Mouse (Mus musculus) liver, embryonic 13.5 days (tissue): ENCODE results near the gene Plbd2. TPM values are rescaled to one million over a fixed set of nuclear protein-coding genes. Genes with fewer than 3 reads are reported as not detected.
"Not testable (repeated sequence)": the region's sequence is repeated elsewhere in the genome, so short reads cannot be mapped to it uniquely, and the experiment has no call there.

ENCODE experiments used
- ATAC-seq: fragments of 200-750 bp; cut with Nextera tagmentation; 2 replicates; pipeline ENCODE4 v1.8.0; 2017; ENCODE audit warnings: low read depth, mild to moderate bottlenecking, moderate number of reproducible peaks, moderate library complexity
- DNase-seq: peaks from one replicate; pipeline ENCODE4 v3.0.0; 2022
- H3K27ac ChIP-seq: fragments of 300-500 bp; sonication (generic); 2 replicates; pipeline ENCODE4 v1.5.1; 2015; ENCODE audit warnings: moderate library complexity, mild to moderate bottlenecking, inconsistent platforms
- H3K27me3 ChIP-seq: fragments of 300-500 bp; sonication (generic); 2 replicates; pipeline ENCODE4 v1.6.1; 2015; ENCODE audit warnings: mild to moderate bottlenecking, inconsistent platforms
- H3K36me3 ChIP-seq: fragments of 300-500 bp; sonication (generic); 2 replicates; pipeline ENCODE4 v1.6.1; 2015; ENCODE audit warnings: mild to moderate bottlenecking, inconsistent platforms
- H3K4me1 ChIP-seq: fragments of 300-500 bp; sonication (generic); replicated peaks from 2 replicates; pipeline ENCODE4 v1.6.1; 2015; ENCODE audit warnings: inconsistent platforms
- H3K4me2 ChIP-seq: fragments of 300-500 bp; sonication (generic); 2 replicates; pipeline ENCODE4 v1.6.1; 2015; ENCODE audit warnings: inconsistent platforms, mild to moderate bottlenecking, moderate library complexity
- H3K4me3 ChIP-seq: fragments of 300-500 bp; sonication (generic); replicated peaks from 2 replicates; pipeline ENCODE4 v1.5.1; 2015; ENCODE audit warnings: mild to moderate bottlenecking, inconsistent platforms
- H3K9ac ChIP-seq: fragments of 300-500 bp; sonication (generic); 2 replicates; pipeline ENCODE4 v1.6.1; 2015; ENCODE audit warnings: mild to moderate bottlenecking, inconsistent platforms
- H3K9me3 ChIP-seq: fragments of 300-500 bp; sonication (generic); replicated peaks from 2 replicates; pipeline ENCODE4 v1.6.1; 2016; ENCODE audit warnings: inconsistent platforms
- whole genome bisulfite sequencing: fragments of 180-500 bp; shearing (Covaris S2); methylation state at CpG from one replicate; pipeline ENCODE4 v1.1.7; 2015; ENCODE audit not compliant: insufficient replicate concordance; 5-methylcytosine and 5-hydroxymethylcytosine counted together
- polyA plus RNA-seq: library from polyadenylated mRNA; unstranded; fragments of >200 nt; fragmentation: Nextera tagmentation; extraction: Ambion mirVana; gene quantifications from 2 replicates; pipeline ENCODE4 v1.2.1, GENCODE M21; 2015

Gene Plbd2
- polyA plus RNA-seq, 1 experiment from 2014 or later = 17.9 TPM

GRCm38 (mm10) chr5:120510982-120511642 lies 7.7 kb upstream of the Plbd2 start, which contains the start of gene Slc8b1:
TSS of gene Slc8b1 (plus strand) at chr5:120511168.
- Histone ChIP-seq H3K27ac (peak within 1 kb of the TSS; percentile 0; the same call in 1 of the 2 replicates), H3K9me3 (no peaks in the 10 kb centered on the region), H3K9ac (peak within 1 kb of the TSS; percentile 59), H3K4me3 (peak within 1 kb of the TSS; percentile 59), H3K27me3 (peaks cover 5% of the 10 kb centered on the region; the same call in 1 of the 2 replicates), H3K4me2 (peak within 1 kb of the TSS; percentile 71), H3K36me3 (no peaks in the 10 kb centered on the region), H3K4me1 (peaks cover 52% of the 10 kb centered on the region)
- ATAC-seq (peak; percentile 87), DNase-seq (peak; percentile 91)
- under 1% methylated on average over 36 of the region's 36 CpGs for WGBS

- Histone ChIP-seq H3K9me3 (no peaks in the 10 kb centered on the region), H3K4me1 (peaks cover 41% of the 10 kb centered on the region), H3K27ac (no peak overlapping the region), H3K4me2 (no peak overlapping the region), H3K9ac (no peak overlapping the region), H3K4me3 (no peak overlapping the region), H3K36me3 (no peaks in the 10 kb centered on the region), H3K27me3 (peaks cover 5% of the 10 kb centered on the region; the same call in 1 of the 2 replicates)
- WGBS = 44% methylated on average over 4 of the region's 4 CpGs
- DNase-seq = no peak
- ATAC-seq = no peak
Measured at GRCm38 (mm10) chr5:120507311-120507710, 3.9 kb upstream of the Plbd2 start.

GRCm38 (mm10) chr5:120506490-120506889 lies 3.1 kb upstream of the Plbd2 start:
- no peak for DNase-seq
- Histone ChIP-seq H3K36me3 (no peaks in the 10 kb centered on the region), H3K4me3 (no peak overlapping the region), H3K4me1 (peaks cover 41% of the 10 kb centered on the region), H3K9ac (no peak overlapping the region), H3K4me2 (no peak overlapping the region), H3K27me3 (no peaks in the 10 kb centered on the region), H3K9me3 (no peaks in the 10 kb centered on the region), H3K27ac (no peak overlapping the region)
- WGBS = 71% methylated on average over 9 of the region's 9 CpGs
- no peak for ATAC-seq

- no peak for ATAC-seq
Measured at GRCm38 (mm10) chr5:120505781-120506180, 2.4 kb upstream of the Plbd2 start.

GRCm38 (mm10) chr5:120505368-120505767 lies 1.9 kb upstream of the Plbd2 start:
- no peak overlapping the region for H3K27ac ChIP-seq
- H3K9ac ChIP-seq = no peak overlapping the region; the same call in 1 of the 2 replicates
- ATAC-seq = peak; percentile 40; the same call in 1 of the 2 replicates
- no peaks in the 10 kb centered on the region for H3K9me3 ChIP-seq
- H3K36me3 ChIP-seq = no peaks in the 10 kb centered on the region
- H3K27me3 ChIP-seq = no peaks in the 10 kb centered on the region
- H3K4me1 ChIP-seq = peaks cover 31% of the 10 kb centered on the region
- WGBS = 19% methylated on average over 16 of the region's 16 CpGs
- H3K4me2 ChIP-seq = peak overlapping the region; percentile 32
- 0 out of 2 replicates have a peak overlapping the region, but pooled peaks have one; percentile 14 for H3K4me3 ChIP-seq
- DNase-seq = peak; percentile 69

More at GRCm38 (mm10) chr5:120505781-120506180, 2.4 kb upstream of the Plbd2 start:
- Histone ChIP-seq H3K27ac (no peak overlapping the region), H3K4me1 (peaks cover 35% of the 10 kb centered on the region), H3K9me3 (no peaks in the 10 kb centered on the region), H3K4me2 (peak overlapping the region; percentile 32), H3K27me3 (no peaks in the 10 kb centered on the region), H3K4me3 (no peak overlapping the region), H3K9ac (no peak overlapping the region), H3K36me3 (no peaks in the 10 kb centered on the region)
- 56% methylated on average over 9 of the region's 9 CpGs for WGBS
- DNase-seq = no peak

- H3K9ac ChIP-seq = peak overlapping the region; percentile 86
- DNase-seq (no peak), ATAC-seq (no peak)
- H3K9me3 ChIP-seq = no peaks in the 10 kb centered on the region
- H3K27ac ChIP-seq = no peak overlapping the region
- H3K4me1 ChIP-seq = peaks cover 29% of the 10 kb centered on the region
- 11% methylated on average over 12 of the region's 12 CpGs for WGBS
- H3K4me3 ChIP-seq = peak overlapping the region; percentile 88
- H3K4me2 ChIP-seq = peak overlapping the region; percentile 93
- H3K36me3 ChIP-seq = 0 out of 2 replicates have a peak, but pooled peaks cover under 1% of the 10 kb centered on the region
- H3K27me3 ChIP-seq = no peaks in the 10 kb centered on the region
Measured at GRCm38 (mm10) chr5:120502675-120503143, 716 bp downstream of the Plbd2 start.

- Histone ChIP-seq H3K27me3 (no peaks in the 10 kb centered on the region), H3K36me3 (0 out of 2 replicates have a peak, but pooled peaks cover 3% of the 10 kb centered on the region), H3K9me3 (no peaks in the 10 kb centered on the region), H3K4me2 (peak overlapping the region; percentile 93), H3K27ac (no peak overlapping the region), H3K4me3 (peak overlapping the region; percentile 88), H3K4me1 (peaks cover 29% of the 10 kb centered on the region), H3K9ac (peak overlapping the region; percentile 86)
- no peak for ATAC-seq
- 57% methylated on average over 9 of the region's 9 CpGs for WGBS
- no peak for DNase-seq
Measured at GRCm38 (mm10) chr5:120502147-120502621, 1.2 kb downstream of the Plbd2 start.

- not testable (repeated sequence) for H3K4me3 ChIP-seq, H3K27ac ChIP-seq, H3K9me3 ChIP-seq, ATAC-seq, H3K36me3 ChIP-seq, H3K4me2 ChIP-seq, H3K9ac ChIP-seq, H3K27me3 ChIP-seq, DNase-seq
- peaks cover 26% of the 10 kb centered on the region for H3K4me1 ChIP-seq
- WGBS = 70% methylated on average over 9 of the region's 9 CpGs
Measured at GRCm38 (mm10) chr5:120500609-120501008, 2.8 kb downstream of the Plbd2 start.

- Histone ChIP-seq H3K4me2 (no peak overlapping the region), H3K4me1 (peaks cover 18% of the 10 kb centered on the region), H3K36me3 (peaks cover 3% of the 10 kb centered on the region; the same call in 1 of the 2 replicates), H3K27ac (no peak overlapping the region), H3K9me3 (no peaks in the 10 kb centered on the region), H3K27me3 (no peaks in the 10 kb centered on the region), H3K9ac (no peak overlapping the region), H3K4me3 (no peak overlapping the region)
- WGBS = 66% methylated on average over 4 of the region's 4 CpGs
- DNase-seq = no peak
- ATAC-seq = no peak
Measured at GRCm38 (mm10) chr5:120499202-120499601, 4.2 kb downstream of the Plbd2 start.

GRCm38 (mm10) chr5:120497071-120497470 lies 6.4 kb downstream of the Plbd2 start:
- Histone ChIP-seq H3K27ac (no peak overlapping the region), H3K9ac (no peak overlapping the region), H3K4me1 (peaks cover 7% of the 10 kb centered on the region), H3K36me3 (peaks cover 9% of the 10 kb centered on the region), H3K9me3 (no peaks in the 10 kb centered on the region), H3K27me3 (no peaks in the 10 kb centered on the region), H3K4me2 (no peak overlapping the region), H3K4me3 (no peak overlapping the region)
- 73% methylated on average over 3 of the region's 3 CpGs for WGBS
- DNase-seq (no peak), ATAC-seq (no peak)

- H3K36me3 ChIP-seq = peaks cover 9% of the 10 kb centered on the region
- 80% methylated on average over 13 of the region's 13 CpGs for WGBS
Measured at GRCm38 (mm10) chr5:120495703-120496226, 7.7 kb downstream of the Plbd2 start.

More at GRCm38 (mm10) chr5:120495703-120496226, 7.7 kb downstream of the Plbd2 start:
- Histone ChIP-seq H3K4me1 (no peaks in the 10 kb centered on the region), H3K27ac (no peak overlapping the region), H3K4me2 (no peak overlapping the region), H3K4me3 (no peak overlapping the region), H3K9ac (no peak overlapping the region), H3K9me3 (no peaks in the 10 kb centered on the region), H3K27me3 (no peaks in the 10 kb centered on the region)
- ATAC-seq (no peak), DNase-seq (no peak)
